ENCODE assay signal across 23 mouse cellular contexts in genomic region chr2:154044743-154045142, GRCm38 (mm10). TPM values are rescaled to one million over a fixed set of nuclear protein-coding genes. Genes with fewer than 3 reads are reported as not detected.
"Had no signal": no experiment of that assay in that cellular context is flagged by ENCODE, and none has a peak within 500 bp of the region (broad histone marks: within the 10 kb centered on the region; RNA-seq: fewer than 3 reads in every experiment).

No protein-coding gene starts in this region.

- H3K9me3 ChIP-seq: midbrain, embryonic 13.5 days; midbrain, embryonic 15.5 days; neural tube, embryonic 12.5 days had no signal

- H3K4me3 ChIP-seq: megakaryocyte, embryonic 14.5 days; midbrain, embryonic 13.5 days; midbrain, embryonic 15.5 days; neural tube, embryonic 12.5 days had no signal

- H3K36me3 ChIP-seq: midbrain, embryonic 13.5 days; midbrain, embryonic 15.5 days; neural tube, embryonic 12.5 days had no signal

- DNase-seq: lung, adult 18-20 months; lung, embryonic 14.5 days; lung, postnatal 10 days; lung, postnatal 4 days; right cerebral cortex, postnatal 14 days; spleen, adult 18-20 months; thymus, adult 18-20 months; thymus, postnatal 25 days; thymus, postnatal 4 days had no signal

- H3K4me1 ChIP-seq: megakaryocyte, embryonic 14.5 days; midbrain, embryonic 13.5 days; midbrain, embryonic 15.5 days; neural tube, embryonic 12.5 days had no signal

- ATAC-seq: midbrain, embryonic 13.5 days; midbrain, embryonic 15.5 days had no signal

- H3K27me3 ChIP-seq: megakaryocyte, embryonic 14.5 days; midbrain, embryonic 13.5 days; midbrain, embryonic 15.5 days; neural tube, embryonic 12.5 days had no signal

- H3K4me2 ChIP-seq: lung, embryonic 14.5 days; midbrain, embryonic 11.5 days; midbrain, embryonic 13.5 days; midbrain, embryonic 15.5 days; neural tube, embryonic 12.5 days had no signal

- H3K27ac ChIP-seq: midbrain, embryonic 13.5 days; midbrain, embryonic 15.5 days; neural tube, embryonic 12.5 days had no signal

- H3K9ac ChIP-seq: lung, embryonic 14.5 days; midbrain, embryonic 13.5 days; midbrain, embryonic 15.5 days; neural tube, embryonic 12.5 days had no signal

RNA-seq across cellular contexts. Expression of gene Bpifa2, which starts 36.7 kb away (rescaled TPM):
- total RNA-seq: midbrain, postnatal 0 days; monocyte, adult 5-6 weeks; neutrophil, adult 5-6 weeks had no signal
- polyA plus RNA-seq: lung, embryonic 14.5 days; lung, embryonic 16.5 days; midbrain, embryonic 11.5 days; midbrain, embryonic 13.5 days; midbrain, embryonic 15.5 days; midbrain, postnatal 0 days; neural tube, embryonic 12.5 days; neural tube, embryonic 14.5 days; small intestine, adult 2 months; stomach, embryonic 14.5 days; stomach, embryonic 16.5 days; urinary bladder, adult 2 months had no signal
